Mouse (Mus musculus) limb, embryonic 11.5 days (tissue): ENCODE results near the gene Pop7. TPM values are rescaled to one million over a fixed set of nuclear protein-coding genes. Genes with fewer than 3 reads are reported as not detected.

Experiments used
- ATAC-seq: fragments of 200-750 bp; cut with Nextera tagmentation; 2 replicates; pipeline ENCODE4 v1.8.0; 2017; ENCODE audit warnings: low read depth; ENCODE audit not compliant: insufficient number of reproducible peaks, low FRiP score, low TSS enrichment
- DNase-seq: peaks from one replicate; pipeline ENCODE4 v3.0.0-alpha.2; 2015; ENCODE audit warnings: low spot score
- H3K27ac ChIP-seq: fragments of 300-500 bp; sonication (generic); replicated peaks from 2 replicates; pipeline ENCODE4 v1.5.1; 2014; ENCODE audit warnings: low read depth, mild to moderate bottlenecking, low read length
- H3K27me3 ChIP-seq: fragments of 300-500 bp; sonication (generic); 2 replicates; pipeline ENCODE4 v1.6.1; 2014; ENCODE audit warnings: mild to moderate bottlenecking, low read length, mixed read lengths; ENCODE audit not compliant: control insufficient read depth, insufficient read depth
- H3K36me3 ChIP-seq: fragments of 300-500 bp; sonication (generic); 2 replicates; pipeline ENCODE4 v1.6.1; 2014; ENCODE audit warnings: mild to moderate bottlenecking, low read length, moderate library complexity, mixed read lengths; ENCODE audit not compliant: control insufficient read depth, insufficient read depth
- H3K4me1 ChIP-seq: fragments of 300-500 bp; sonication (generic); 2 replicates; pipeline ENCODE4 v1.6.1; 2014; ENCODE audit warnings: low read length, mixed read lengths; ENCODE audit not compliant: control insufficient read depth, insufficient read depth
- H3K4me2 ChIP-seq: fragments of 300-500 bp; sonication (generic); 2 replicates; pipeline ENCODE4 v1.6.1; 2014; ENCODE audit warnings: low read depth, mild to moderate bottlenecking, moderate library complexity; ENCODE audit not compliant: severe bottlenecking
- H3K4me3 ChIP-seq: fragments of 300-500 bp; sonication (generic); 2 replicates; pipeline ENCODE4 v1.5.1; 2014; ENCODE audit warnings: low read depth, low read length
- H3K9ac ChIP-seq: fragments of 300-500 bp; sonication (generic); 2 replicates; pipeline ENCODE4 v1.6.1; 2014; ENCODE audit warnings: mild to moderate bottlenecking, low read length
- H3K9me3 ChIP-seq: fragments of 300-500 bp; sonication (generic); 2 replicates; pipeline ENCODE4 v1.6.1; 2016; ENCODE audit warnings: low read length; ENCODE audit not compliant: control insufficient read depth
- WGBS: fragments of 180-500 bp; shearing (Covaris S2); extraction: QIAGEN DNeasy Blood & Tissue Kit; methylation state at CpG from one replicate; pipeline ENCODE4 v1.1.7; 2014; 5-methylcytosine and 5-hydroxymethylcytosine counted together
- polyA plus RNA-seq: library from polyadenylated mRNA; unstranded; fragments of >200 nt; fragmentation: Nextera tagmentation; extraction: Ambion mirVana; gene quantifications from 2 replicates; pipeline ENCODE4 v1.2.1, GENCODE M21; 2014

Pop7 gene
- polyA plus RNA-seq, 1 experiment from 2014 or later, result 59.3 TPM

DNA sequence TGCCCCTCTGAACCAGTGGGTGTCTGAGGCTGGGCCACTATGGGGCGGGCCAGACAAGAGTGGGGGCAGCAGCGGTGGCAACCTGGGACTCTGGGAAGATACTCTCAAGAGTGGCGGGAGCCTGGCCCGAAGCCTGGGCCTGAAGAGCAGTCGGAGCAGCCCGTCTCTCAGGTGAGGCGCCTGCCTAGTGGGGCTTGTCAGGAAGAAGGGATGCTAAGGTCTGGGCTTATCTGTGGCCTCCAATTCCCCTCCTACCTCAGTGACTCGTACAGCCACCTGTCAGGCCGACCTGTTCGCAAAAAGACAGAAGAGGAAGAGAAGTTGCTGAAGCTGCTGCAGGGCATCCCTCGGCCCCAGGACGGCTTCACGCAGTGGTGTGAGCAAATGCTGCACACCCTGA, 22.4 kb upstream of the Pop7 start:
- peaks cover 67% of the 10 kb centered on the region for H3K36me3 ChIP-seq
- 92% methylated on average over 13 of the region's 13 CpGs for WGBS
- no peak overlapping the region for H3K9ac ChIP-seq
- no peak overlapping the region for H3K27ac ChIP-seq
- H3K9me3 ChIP-seq, result no peaks in the 10 kb centered on the region
- no peak for DNase-seq
- no peaks in the 10 kb centered on the region for H3K27me3 ChIP-seq
- H3K4me2 ChIP-seq, result no peak overlapping the region
- ATAC-seq, result no peak
- H3K4me1 ChIP-seq, result 0 out of 2 replicates have a peak, but pooled peaks cover 3% of the 10 kb centered on the region
- H3K4me3 ChIP-seq, result no peak overlapping the region

DNA sequence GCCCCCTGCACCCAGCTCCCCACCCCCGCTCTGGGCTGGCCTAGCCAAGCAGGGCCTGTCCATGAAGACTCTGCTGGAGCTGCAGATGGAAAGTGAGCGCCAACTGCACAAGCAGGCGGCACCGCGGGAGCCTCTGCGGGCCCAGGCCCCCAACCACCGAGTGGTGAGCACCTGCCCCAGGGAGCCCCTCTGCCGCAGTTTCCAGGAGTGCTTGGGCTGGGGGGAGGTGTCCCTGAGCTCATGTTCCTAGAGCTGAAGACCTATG, 21.9 kb upstream of the Pop7 start:
- peaks cover 62% of the 10 kb centered on the region for H3K36me3 ChIP-seq
- H3K4me1 ChIP-seq, result 0 out of 2 replicates have a peak, but pooled peaks cover 3% of the 10 kb centered on the region
- no peak overlapping the region for H3K9ac ChIP-seq
- H3K4me3 ChIP-seq, result no peak overlapping the region
- no peaks in the 10 kb centered on the region for H3K9me3 ChIP-seq
- 94% methylated on average over 8 of the region's 8 CpGs for WGBS
- no peaks in the 10 kb centered on the region for H3K27me3 ChIP-seq
- H3K4me2 ChIP-seq, result no peak overlapping the region
- H3K27ac ChIP-seq, result no peak overlapping the region
- ATAC-seq, result no peak
- no peak for DNase-seq

DNA sequence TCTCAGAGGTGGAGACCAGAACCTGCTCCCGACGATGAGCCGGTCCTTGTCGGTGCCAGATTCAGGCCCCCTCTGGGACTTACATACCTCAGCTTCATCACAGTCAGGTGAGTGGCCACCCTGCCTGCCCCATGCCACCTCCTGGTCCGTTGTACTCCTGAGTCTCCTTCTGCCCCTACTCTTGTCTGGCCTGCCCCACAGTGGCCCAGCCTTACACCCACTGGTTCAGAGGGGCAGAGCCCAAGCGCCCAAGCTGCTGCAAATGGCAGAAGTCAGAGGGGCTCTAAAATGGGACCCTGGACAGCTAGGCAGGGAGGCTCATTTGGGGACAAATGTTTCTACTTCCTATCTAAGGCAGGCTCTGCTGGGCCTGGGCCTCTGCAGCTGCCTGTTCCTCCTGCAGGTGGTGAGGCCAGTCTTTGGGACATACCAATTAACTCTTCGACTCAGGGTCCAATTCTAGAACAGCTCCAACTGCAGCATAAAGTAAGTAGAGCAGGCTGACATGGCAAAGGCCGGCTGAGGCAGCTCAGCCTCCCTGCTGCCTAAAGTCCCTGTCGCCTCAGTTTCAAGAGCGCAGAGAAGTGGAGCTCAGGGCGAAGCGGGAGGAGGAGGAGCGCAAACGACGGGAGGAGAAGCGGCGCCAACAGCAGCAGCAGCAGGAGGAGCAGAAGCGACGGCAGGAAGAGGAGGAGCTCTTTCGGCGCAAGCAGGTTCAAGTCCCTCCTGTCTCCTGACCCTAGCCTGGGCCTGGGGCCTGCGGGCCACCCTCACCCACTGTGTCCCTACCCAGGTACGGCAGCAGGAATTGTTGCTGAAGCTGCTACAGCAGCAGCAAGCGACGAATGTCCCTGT, 21.3 kb upstream of the Pop7 start:
- H3K36me3 ChIP-seq, result peaks cover 59% of the 10 kb centered on the region
- no peak overlapping the region; the same call in 1 of the 2 replicates for H3K9ac ChIP-seq
- no peaks in the 10 kb centered on the region for H3K27me3 ChIP-seq
- H3K4me1 ChIP-seq, result 0 out of 2 replicates have a peak, but pooled peaks cover 3% of the 10 kb centered on the region
- H3K27ac ChIP-seq, result no peak overlapping the region
- no peak overlapping the region for H3K4me2 ChIP-seq
- 87% methylated on average over 25 of the region's 25 CpGs for WGBS
- ATAC-seq (no peak), DNase-seq (no peak)
- H3K4me3 ChIP-seq, result no peak overlapping the region
- H3K9me3 ChIP-seq, result no peaks in the 10 kb centered on the region

DNA sequence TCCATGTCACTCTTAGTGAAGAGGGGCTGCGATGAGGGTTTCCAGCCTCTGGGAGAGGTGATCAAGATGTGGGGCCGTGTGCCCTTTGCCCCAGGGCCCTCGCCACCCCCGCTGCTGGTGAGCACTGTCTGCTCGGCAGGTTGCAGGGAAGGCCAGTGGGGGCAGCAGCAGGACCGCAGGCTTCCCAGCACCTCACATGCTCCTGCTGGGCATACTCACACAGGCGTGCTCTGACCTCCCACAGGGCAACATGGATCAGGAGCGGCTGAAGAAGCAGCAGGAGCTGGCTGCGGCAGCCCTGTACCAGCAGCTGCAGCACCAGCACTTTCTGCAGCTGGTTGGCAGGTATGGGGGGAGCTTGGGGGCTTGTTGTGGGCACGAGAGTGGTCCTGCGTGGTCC, 20.4 kb upstream of the Pop7 start:
- Histone ChIP-seq H3K36me3 (peaks cover 52% of the 10 kb centered on the region), H3K9me3 (no peaks in the 10 kb centered on the region), H3K27me3 (no peaks in the 10 kb centered on the region), H3K9ac (no peak overlapping the region), H3K4me2 (no peak overlapping the region), H3K27ac (no peak overlapping the region), H3K4me3 (no peak overlapping the region), H3K4me1 (0 out of 2 replicates have a peak, but pooled peaks cover 3% of the 10 kb centered on the region)
- ATAC-seq (no peak), DNase-seq (no peak)
- WGBS, result 85% methylated on average over 11 of the region's 11 CpGs

DNA sequence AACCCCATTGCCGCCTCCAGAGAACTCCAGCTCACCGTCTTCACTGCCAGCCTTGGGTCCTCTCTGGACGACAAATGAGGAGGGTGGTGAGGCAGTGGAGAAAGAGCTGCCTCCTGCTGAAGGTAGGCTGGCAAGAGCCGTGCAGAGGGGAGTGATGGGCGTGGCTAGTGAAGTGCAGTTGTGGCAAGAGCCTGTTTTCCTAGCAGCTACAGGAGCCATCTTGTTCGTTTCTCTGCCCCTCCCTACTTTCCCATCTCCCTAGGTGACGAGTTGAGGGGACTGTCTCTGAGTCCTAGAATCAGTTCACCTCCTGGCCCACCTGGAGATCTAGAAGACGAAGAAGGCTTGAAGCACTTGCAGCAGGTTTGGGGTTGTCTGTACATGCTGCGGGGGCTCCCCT, 19.5 kb upstream of the Pop7 start:
- ATAC-seq (no peak), DNase-seq (no peak)
- WGBS, result 84% methylated on average over 9 of the region's 9 CpGs
- H3K4me3 ChIP-seq, result no peak overlapping the region
- no peak overlapping the region for H3K4me2 ChIP-seq
- H3K27me3 ChIP-seq, result no peaks in the 10 kb centered on the region
- H3K4me1 ChIP-seq, result no peaks in the 10 kb centered on the region
- H3K9ac ChIP-seq, result no peak overlapping the region
- no peaks in the 10 kb centered on the region for H3K9me3 ChIP-seq
- no peak overlapping the region for H3K27ac ChIP-seq
- H3K36me3 ChIP-seq, result peaks cover 52% of the 10 kb centered on the region

DNA sequence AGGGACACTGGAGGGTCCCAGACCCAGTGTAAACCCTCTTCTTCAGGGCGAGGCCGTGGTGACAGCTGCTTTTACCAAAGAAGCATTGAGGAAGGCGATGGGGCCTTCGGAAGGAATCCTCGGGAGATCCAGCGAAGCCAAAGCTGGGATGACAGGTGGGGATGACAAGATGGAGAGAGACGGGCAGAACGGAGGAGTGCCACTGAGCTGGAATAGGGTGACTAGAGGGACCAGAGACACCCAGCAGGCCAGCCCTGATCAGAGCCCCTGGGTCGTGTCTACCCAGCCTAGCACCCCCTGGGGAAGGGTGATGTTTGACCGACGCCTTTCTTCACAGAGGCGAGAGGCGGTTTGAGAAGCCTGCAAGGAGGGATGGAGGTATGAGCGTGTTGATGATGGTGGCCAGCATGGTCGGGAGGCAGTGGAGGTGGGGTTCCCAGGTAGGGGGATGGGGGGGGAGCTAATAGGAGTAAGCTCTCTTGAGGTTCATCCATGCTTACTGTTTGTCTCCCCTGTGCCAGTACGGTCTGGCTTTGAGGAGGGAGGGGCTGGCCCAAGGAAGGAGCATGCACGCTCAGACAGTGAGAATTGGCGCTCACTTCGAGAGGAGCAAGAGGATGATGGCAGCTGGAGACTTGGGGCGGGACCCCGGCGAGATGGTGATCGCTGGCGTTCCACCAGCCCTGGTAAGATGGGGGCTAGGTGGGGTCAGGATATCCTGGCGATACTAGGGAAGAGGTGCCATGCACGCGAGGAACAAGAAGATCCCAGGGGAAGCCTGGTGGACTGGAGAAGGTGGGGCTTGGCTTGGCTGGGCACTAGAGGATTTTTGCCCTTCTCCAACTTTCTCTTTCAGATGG, 17.6 kb upstream of the Pop7 start:
- 92% methylated on average over 27 of the region's 27 CpGs for WGBS
- H3K36me3 ChIP-seq, result peaks cover 45% of the 10 kb centered on the region
- no peak overlapping the region for H3K4me2 ChIP-seq
- ATAC-seq (no peak), DNase-seq (no peak)
- no peak overlapping the region for H3K4me3 ChIP-seq
- no peaks in the 10 kb centered on the region for H3K27me3 ChIP-seq
- H3K9me3 ChIP-seq, result no peaks in the 10 kb centered on the region
- no peak overlapping the region for H3K9ac ChIP-seq
- no peaks in the 10 kb centered on the region for H3K4me1 ChIP-seq
- no peak overlapping the region for H3K27ac ChIP-seq

DNA sequence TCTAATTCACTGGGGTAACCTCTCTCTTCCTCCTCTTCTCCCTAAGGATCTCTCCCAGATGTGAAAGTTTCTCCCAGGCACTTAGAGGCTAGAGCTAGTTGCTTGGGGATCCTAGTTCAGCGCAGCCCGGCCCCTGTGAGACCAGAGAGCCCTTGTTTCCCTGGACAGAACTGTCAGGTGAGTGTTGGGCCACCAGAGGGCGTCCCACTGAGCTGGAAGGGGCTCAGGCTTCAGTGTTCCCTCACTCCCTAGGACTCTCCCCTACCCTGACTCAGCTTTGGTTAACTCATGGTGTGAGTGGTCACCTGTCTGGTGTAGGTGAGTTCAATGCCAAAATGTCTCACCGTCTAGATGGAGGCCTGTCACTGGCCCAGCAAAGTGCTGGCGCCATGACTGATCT, 16.1 kb upstream of the Pop7 start, which contains the start of gene Gigyf1:
TSS of gene Gigyf1 (plus strand) at position 113 of the 400 bp plus-strand sequence.
- 73% methylated on average over 5 of the region's 5 CpGs for WGBS
- Histone ChIP-seq H3K4me2 (no peak within 1 kb of the TSS), H3K9ac (no peak within 1 kb of the TSS), H3K9me3 (no peaks in the 10 kb centered on the region), H3K36me3 (peaks cover 38% of the 10 kb centered on the region), H3K27ac (no peak within 1 kb of the TSS), H3K27me3 (no peaks in the 10 kb centered on the region), H3K4me1 (no peaks in the 10 kb centered on the region), H3K4me3 (no peak within 1 kb of the TSS)
- DNase-seq (peak; percentile 39), ATAC-seq (no peak)

DNA sequence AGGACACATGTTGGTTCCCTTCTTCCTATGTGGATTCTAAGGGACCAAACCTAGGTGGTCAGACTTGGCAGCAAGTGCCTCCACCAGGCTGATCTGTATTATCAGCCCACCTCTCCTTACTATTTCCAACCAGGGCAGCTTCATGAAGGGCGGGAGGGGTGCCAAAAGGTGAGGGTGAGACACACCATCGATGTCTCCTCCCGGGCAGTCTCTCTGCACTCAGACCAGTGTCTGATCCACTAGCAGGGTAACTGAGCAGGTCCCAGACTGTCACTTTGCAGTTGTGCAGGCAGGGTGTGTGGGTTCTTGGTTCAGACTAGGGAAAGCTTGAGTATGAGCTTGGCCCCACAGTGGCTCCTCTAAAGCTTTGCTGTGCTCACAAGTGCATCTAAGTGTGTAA, 12.5 kb upstream of the Pop7 start:
- Histone ChIP-seq H3K36me3 (peaks cover 7% of the 10 kb centered on the region; the same call in 1 of the 2 replicates), H3K4me1 (peaks cover 20% of the 10 kb centered on the region), H3K4me2 (no peak overlapping the region), H3K9me3 (no peaks in the 10 kb centered on the region), H3K27me3 (no peaks in the 10 kb centered on the region), H3K4me3 (no peak overlapping the region), H3K9ac (no peak overlapping the region), H3K27ac (no peak overlapping the region)
- WGBS, result 95% methylated on average over 3 of the region's 3 CpGs
- no peak for ATAC-seq
- no peak for DNase-seq
